ENCODE assay signal across 9 mouse cellular contexts in the genomic region with DNA sequence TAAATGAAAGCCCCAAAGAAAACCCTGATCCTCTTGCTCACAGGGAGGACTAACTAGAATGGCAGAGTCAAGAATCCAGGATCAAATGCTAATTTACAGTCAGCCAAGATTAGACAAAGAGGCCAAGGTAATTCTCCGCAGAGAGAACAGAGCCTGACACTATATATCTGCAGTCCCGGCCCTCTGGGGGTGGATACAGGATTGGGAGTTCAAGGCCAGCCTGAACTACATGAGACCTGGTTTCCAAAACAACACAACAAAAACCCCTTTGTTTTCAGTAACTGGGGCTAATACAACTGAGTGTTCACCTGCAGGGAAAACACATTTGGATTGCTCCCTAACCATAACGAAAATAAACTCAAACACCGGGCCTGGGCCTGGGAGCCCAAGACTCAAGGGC. TPM values are rescaled to one million over a fixed set of nuclear protein-coding genes. Genes with fewer than 3 reads are reported as not detected.
A peak's percentile ranks its signal among the peaks of the same experiment; 100 is the strongest.
DNase-seq lines count a peak whose midpoint lies in the region; ATAC-seq and TF ChIP-seq lines count a peak whose summit lies in the region.
"Had no signal": no experiment of that assay in that cellular context is flagged by ENCODE, and none has a peak within 500 bp of the region (broad histone marks: within the 10 kb centered on the region; RNA-seq: fewer than 3 reads in every experiment).

No protein-coding gene starts in this region.

- no peak overlapping the region for H3K4me3 ChIP-seq in cerebellum, adult 2 months (replicated peaks; ENCODE audit: insufficient read depth, low read depth, low read length)
- H3K4me3 ChIP-seq in kidney, postnatal 0 days (replicated peaks; ENCODE audit: low read depth, low read length): no peak overlapping the region
- no peak overlapping the region for H3K4me3 ChIP-seq in embryonic facial prominence, embryonic 14.5 days (ENCODE audit: low read depth, low read length)
- H3K4me3 ChIP-seq in liver, postnatal 0 days (ENCODE audit: low read depth, low read length): no peak overlapping the region

- peaks cover 41% of the 10 kb centered on the region for H3K4me1 ChIP-seq in cerebellum, adult 2 months (ENCODE audit: control insufficient read depth, insufficient read depth, low read length)
- H3K4me1 ChIP-seq in kidney, postnatal 0 days (replicated peaks; ENCODE audit: insufficient read depth, low read length): peaks cover 19% of the 10 kb centered on the region
- peaks cover 43% of the 10 kb centered on the region for H3K4me1 ChIP-seq in embryonic facial prominence, embryonic 14.5 days (ENCODE audit: control insufficient read depth, insufficient read depth, low read length)
- H3K4me1 ChIP-seq in liver, postnatal 0 days (ENCODE audit: insufficient read depth): peaks cover 53% of the 10 kb centered on the region

- WGBS in cerebellum, adult 2 months: 67% methylated on average over 4 of the region's 4 CpGs
- 71% methylated on average over 4 of the region's 4 CpGs for WGBS in kidney, postnatal 0 days
- WGBS in embryonic facial prominence, embryonic 14.5 days: 73% methylated on average over 4 of the region's 4 CpGs
- WGBS in liver, postnatal 0 days (ENCODE audit: insufficient replicate concordance): 66% methylated on average over 4 of the region's 4 CpGs

- H3K27me3 ChIP-seq in cerebellum, adult 2 months (ENCODE audit: control insufficient read depth, insufficient read depth, low read length): no peaks in the 10 kb centered on the region
- no peaks in the 10 kb centered on the region for H3K27me3 ChIP-seq in kidney, postnatal 0 days (ENCODE audit: insufficient read depth, low read length)
- H3K27me3 ChIP-seq in embryonic facial prominence, embryonic 14.5 days (replicated peaks; ENCODE audit: control insufficient read depth, insufficient read depth, low read length): peaks cover 4% of the 10 kb centered on the region; the same call in 1 of the 2 replicates
- H3K27me3 ChIP-seq in liver, postnatal 0 days (ENCODE audit: insufficient read depth, low read length): no peaks in the 10 kb centered on the region

- DNase-seq in cerebellum, adult 2 months: no peak
- DNase-seq in cerebellum, adult 9-10 months: no peak
- no peak for DNase-seq in kidney, postnatal 0 days (ENCODE audit: low spot score)
- no peak for DNase-seq in kidney, adult 8-10 months
- no peak for DNase-seq in embryonic facial prominence, embryonic 14.5 days (ENCODE audit: low spot score)
- no peak for DNase-seq in liver, postnatal 0 days
- no peak for DNase-seq in ovary, postnatal 14 days (ENCODE audit: low spot score)
- no peak for DNase-seq in spleen, postnatal 4 days (ENCODE audit: low spot score in 2 of 2)

- no peak for ATAC-seq in kidney, postnatal 0 days (replicated peaks; ENCODE audit: low FRiP score, low read depth)
- no peak for ATAC-seq in embryonic facial prominence, embryonic 14.5 days (ENCODE audit: low read depth)
- no peak for ATAC-seq in liver, postnatal 0 days

- H3K27ac ChIP-seq in cerebellum, adult 2 months (ENCODE audit: insufficient read depth, low read length): peak overlapping the region; percentile 87
- peak overlapping the region; percentile 94 for H3K27ac ChIP-seq in kidney, postnatal 0 days
- H3K27ac ChIP-seq in embryonic facial prominence, embryonic 14.5 days (replicated peaks; ENCODE audit: low read depth, low read length): peak overlapping the region; percentile 92
- peak overlapping the region; percentile 98 for H3K27ac ChIP-seq in liver, postnatal 0 days (ENCODE audit: low read depth)

- TF ChIP-seq POLR2A in cerebellum, adult 2 months (IDR thresholded peaks at IDR 0.05; ENCODE audit: borderline replicate concordance, insufficient read depth, low read length): no peak

- no peak for TF ChIP-seq EP300 in liver, postnatal 0 days (IDR thresholded peaks at IDR 0.05; ENCODE audit: low read depth)

- H3K9ac ChIP-seq in kidney, postnatal 0 days (ENCODE audit: low read depth, low read length): no peak overlapping the region
- no peak overlapping the region for H3K9ac ChIP-seq in embryonic facial prominence, embryonic 14.5 days (ENCODE audit: low read depth, low read length)
- peak overlapping the region; percentile 58; the same call in 1 of the 2 replicates for H3K9ac ChIP-seq in liver, postnatal 0 days (replicated peaks)

- no peaks in the 10 kb centered on the region for H3K9me3 ChIP-seq in kidney, postnatal 0 days (replicated peaks; ENCODE audit: low read length)
- no peaks in the 10 kb centered on the region for H3K9me3 ChIP-seq in embryonic facial prominence, embryonic 14.5 days (ENCODE audit: control insufficient read depth, low read length)
- H3K9me3 ChIP-seq in liver, postnatal 0 days (ENCODE audit: low read length): no peaks in the 10 kb centered on the region

- H3K4me2 ChIP-seq in kidney, postnatal 0 days (ENCODE audit: low read length): no peak overlapping the region
- H3K4me2 ChIP-seq in embryonic facial prominence, embryonic 14.5 days (ENCODE audit: low read depth, low read length): no peak overlapping the region
- peak overlapping the region; percentile 58 for H3K4me2 ChIP-seq in liver, postnatal 0 days (ENCODE audit: low read depth, low read length)

- peaks cover 4% of the 10 kb centered on the region; the same call in 1 of the 2 replicates for H3K36me3 ChIP-seq in kidney, postnatal 0 days (ENCODE audit: insufficient read depth, low read length)
- peaks cover 10% of the 10 kb centered on the region; the same call in 1 of the 2 replicates for H3K36me3 ChIP-seq in embryonic facial prominence, embryonic 14.5 days (ENCODE audit: control insufficient read depth, insufficient read depth, low read length)
- peaks cover 11% of the 10 kb centered on the region for H3K36me3 ChIP-seq in liver, postnatal 0 days (replicated peaks; ENCODE audit: insufficient read depth, low read length)

- no peak for TF ChIP-seq CTCF in cerebellum, adult 2 months (IDR thresholded peaks at IDR 0.05; ENCODE audit: borderline replicate concordance, insufficient read depth, low read depth, low read length)
- TF ChIP-seq CTCF in kidney, postnatal 0 days (IDR thresholded peaks at IDR 0.05; ENCODE audit: low read depth): no peak
- no peak for TF ChIP-seq CTCF in liver, postnatal 0 days (IDR thresholded peaks at IDR 0.05; ENCODE audit: low read depth)

RNA-seq across cellular contexts. Expression of a gene that starts 5.3 kb away (rescaled TPM):
- polyA plus RNA-seq in cerebellum, adult 2 months (2012; rRNA removed): 12.7 and 15.8 TPM in 2 replicates
- 26.5 and 28.0 TPM in 2 replicates for polyA plus RNA-seq in kidney, postnatal 0 days (2015; fragmentation: Nextera tagmentation; extraction: Ambion mirVana)
- polyA plus RNA-seq in embryonic facial prominence, embryonic 14.5 days (2014; fragmentation: Nextera tagmentation; extraction: Ambion mirVana): 13.9 and 14.4 TPM in 2 replicates
- 19.1 and 19.3 TPM in 2 replicates for polyA plus RNA-seq in liver, postnatal 0 days (2015; fragmentation: Nextera tagmentation; extraction: Ambion mirVana)

RNA-seq across cellular contexts. Expression of a gene that starts 13.7 kb away (rescaled TPM):
- polyA plus RNA-seq in cerebellum, adult 2 months (2012; rRNA removed): 0.84 and 0.93 TPM in 2 replicates
- polyA plus RNA-seq in kidney, postnatal 0 days (2015; fragmentation: Nextera tagmentation; extraction: Ambion mirVana): 0.13 and 0.42 TPM in 2 replicates
- polyA plus RNA-seq in embryonic facial prominence, embryonic 14.5 days (2014; fragmentation: Nextera tagmentation; extraction: Ambion mirVana): not detected in 2 replicates
- polyA plus RNA-seq in liver, postnatal 0 days (2015; fragmentation: Nextera tagmentation; extraction: Ambion mirVana): 0.23 and 0.33 TPM in 2 replicates
- polyA plus RNA-seq: C2C12 had no signal

RNA-seq across cellular contexts. Expression of a gene that starts 17.9 kb away (rescaled TPM):
- polyA plus RNA-seq in cerebellum, adult 2 months (2012; rRNA removed): 34.1 and 36.7 TPM in 2 replicates
- polyA plus RNA-seq in kidney, postnatal 0 days (2015; fragmentation: Nextera tagmentation; extraction: Ambion mirVana): 55.3 and 55.9 TPM in 2 replicates
- 39.1 and 40.5 TPM in 2 replicates for polyA plus RNA-seq in embryonic facial prominence, embryonic 14.5 days (2014; fragmentation: Nextera tagmentation; extraction: Ambion mirVana)
- polyA plus RNA-seq in liver, postnatal 0 days (2015; fragmentation: Nextera tagmentation; extraction: Ambion mirVana): 38.5 and 42.9 TPM in 2 replicates

RNA-seq across cellular contexts. Expression of a gene that starts 22.6 kb away (rescaled TPM):
- polyA plus RNA-seq in cerebellum, adult 2 months (2012; rRNA removed): 54.9 and 55.8 TPM in 2 replicates
- 45.7 and 46.0 TPM in 2 replicates for polyA plus RNA-seq in kidney, postnatal 0 days (2015; fragmentation: Nextera tagmentation; extraction: Ambion mirVana)
- polyA plus RNA-seq in embryonic facial prominence, embryonic 14.5 days (2014; fragmentation: Nextera tagmentation; extraction: Ambion mirVana): 45.8 and 55.2 TPM in 2 replicates
- 24.1 and 26.1 TPM in 2 replicates for polyA plus RNA-seq in liver, postnatal 0 days (2015; fragmentation: Nextera tagmentation; extraction: Ambion mirVana)

RNA-seq across cellular contexts. Expression of a gene that starts 30.8 kb away (rescaled TPM):
- polyA plus RNA-seq in cerebellum, adult 2 months (2012; rRNA removed): 4.7 and 5.3 TPM in 2 replicates
- 23.2 and 26.4 TPM in 2 replicates for polyA plus RNA-seq in kidney, postnatal 0 days (2015; fragmentation: Nextera tagmentation; extraction: Ambion mirVana)
- 27.2 and 34.4 TPM in 2 replicates for polyA plus RNA-seq in embryonic facial prominence, embryonic 14.5 days (2014; fragmentation: Nextera tagmentation; extraction: Ambion mirVana)
- 8.1 and 8.2 TPM in 2 replicates for polyA plus RNA-seq in liver, postnatal 0 days (2015; fragmentation: Nextera tagmentation; extraction: Ambion mirVana)
